Mouse (Mus musculus): ENCODE data around the gene Olfr1288. TPM values are rescaled to one million over a fixed set of nuclear protein-coding genes. Genes with fewer than 3 reads are reported as not detected.

The Olfr1288 gene
- not detected in 2 replicates for polyA plus RNA-seq (2015; fragmentation: Nextera tagmentation; extraction: Ambion mirVana)

DNA sequence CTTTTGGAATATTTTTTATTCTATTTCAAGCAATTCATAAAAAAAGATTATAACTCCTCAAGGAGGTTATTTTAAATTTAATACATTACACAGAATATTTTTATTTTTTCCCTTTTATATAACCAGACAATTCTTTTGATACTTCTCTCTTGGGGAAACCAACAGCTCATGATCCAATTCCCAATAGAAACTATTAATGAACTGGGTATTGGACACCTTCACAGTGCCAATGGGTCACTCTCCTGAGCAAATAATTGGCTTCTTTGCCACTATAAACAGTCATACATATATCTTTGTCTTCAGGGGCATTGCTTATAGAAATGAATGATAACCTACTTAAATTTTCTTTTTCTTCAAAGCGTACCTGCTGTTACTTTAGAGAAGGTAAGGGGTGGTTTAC is at the start of gene Olfr1288:
Gene Olfr1288 (plus strand): TSS at position 301 of the 400 bp plus-strand sequence.
- H3K27me3 ChIP-seq, result no peaks in the 10 kb centered on the region
- H3K9me3 ChIP-seq, result no peaks in the 10 kb centered on the region; the same call in 1 of the 2 replicates
- H3K4me1 ChIP-seq, result no peaks in the 10 kb centered on the region
- no peak within 1 kb of the TSS for H3K27ac ChIP-seq
- H3K9ac ChIP-seq, result no peak within 1 kb of the TSS
- H3K4me2 ChIP-seq, result no peak within 1 kb of the TSS
- no peak for ATAC-seq (ENCODE audit: borderline replicate concordance, extremely low read depth, low FRiP score, low TSS enrichment)
- WGBS, result 88% methylated on average over 1 of the region's 1 CpGs
- no peak within 1 kb of the TSS for H3K4me3 ChIP-seq
- H3K36me3 ChIP-seq, result no peaks in the 10 kb centered on the region

GRCm38 (mm10) chr2:111448842-111449241 is 25.1 kb upstream of the Olfr1288 start, which contains the start of gene Olfr1287:
Gene Olfr1287, plus strand, starts transcription at chr2:111449142.
- 63% methylated on average over 1 of the region's 1 CpGs for WGBS
- no peaks in the 10 kb centered on the region for H3K4me1 ChIP-seq
- no peak within 1 kb of the TSS for H3K4me3 ChIP-seq
- H3K27ac ChIP-seq, result no peak within 1 kb of the TSS
- H3K36me3 ChIP-seq, result no peaks in the 10 kb centered on the region
- no peaks in the 10 kb centered on the region for H3K27me3 ChIP-seq
- no peaks in the 10 kb centered on the region for H3K9me3 ChIP-seq
- no peak for ATAC-seq (ENCODE audit: borderline replicate concordance, extremely low read depth, low FRiP score, low TSS enrichment)
- H3K4me2 ChIP-seq, result no peak within 1 kb of the TSS
- no peak within 1 kb of the TSS for H3K9ac ChIP-seq

DNA sequence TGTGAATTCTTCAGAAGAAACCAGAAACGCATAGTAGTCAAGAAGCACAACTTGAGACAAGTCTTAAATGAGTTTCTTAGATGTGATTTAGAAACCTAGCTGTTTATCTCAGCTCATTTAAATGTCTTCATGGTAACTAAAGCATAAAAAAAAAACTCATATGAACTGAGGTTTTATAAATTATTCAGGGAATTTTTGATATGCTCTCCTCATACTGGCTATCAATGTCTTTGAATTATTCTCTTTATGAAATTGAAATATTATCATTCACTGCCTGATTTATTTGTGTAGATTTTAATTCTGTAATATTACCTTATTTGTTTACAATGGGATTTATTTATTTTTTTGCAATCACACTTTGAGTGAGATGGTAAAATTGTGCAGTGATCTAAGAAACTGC is 6.6 kb downstream of the Olfr1288 start, which contains the start of gene Olfr1289:
Gene Olfr1289 (plus strand): TSS at position 301 of the 400 bp plus-strand sequence.
- 62% methylated on average over 1 of the region's 1 CpGs for WGBS
- Histone ChIP-seq H3K4me2 (no peak within 1 kb of the TSS), H3K27ac (no peak within 1 kb of the TSS), H3K4me3 (no peak within 1 kb of the TSS), H3K4me1 (no peaks in the 10 kb centered on the region), H3K36me3 (no peaks in the 10 kb centered on the region), H3K27me3 (no peaks in the 10 kb centered on the region), H3K9ac (no peak within 1 kb of the TSS), H3K9me3 (no peaks in the 10 kb centered on the region)
- no peak for ATAC-seq (ENCODE audit: borderline replicate concordance, extremely low read depth, low FRiP score, low TSS enrichment)

GRCm38 (mm10) chr2:111493729-111494128 is 19.8 kb downstream of the Olfr1288 start, which contains the start of gene Olfr1290:
Gene Olfr1290, minus strand, starts transcription at chr2:111493829.
- 68% methylated on average over 5 of the region's 5 CpGs for WGBS
- H3K9ac ChIP-seq, result no peak within 1 kb of the TSS
- H3K27ac ChIP-seq, result no peak within 1 kb of the TSS
- ATAC-seq (ENCODE audit: borderline replicate concordance, extremely low read depth, low FRiP score, low TSS enrichment), result no peak
- H3K4me3 ChIP-seq, result no peak within 1 kb of the TSS
- H3K4me1 ChIP-seq, result no peaks in the 10 kb centered on the region
- H3K27me3 ChIP-seq, result no peaks in the 10 kb centered on the region
- H3K9me3 ChIP-seq, result no peaks in the 10 kb centered on the region
- no peaks in the 10 kb centered on the region for H3K36me3 ChIP-seq
- no peak within 1 kb of the TSS for H3K4me2 ChIP-seq

DNA sequence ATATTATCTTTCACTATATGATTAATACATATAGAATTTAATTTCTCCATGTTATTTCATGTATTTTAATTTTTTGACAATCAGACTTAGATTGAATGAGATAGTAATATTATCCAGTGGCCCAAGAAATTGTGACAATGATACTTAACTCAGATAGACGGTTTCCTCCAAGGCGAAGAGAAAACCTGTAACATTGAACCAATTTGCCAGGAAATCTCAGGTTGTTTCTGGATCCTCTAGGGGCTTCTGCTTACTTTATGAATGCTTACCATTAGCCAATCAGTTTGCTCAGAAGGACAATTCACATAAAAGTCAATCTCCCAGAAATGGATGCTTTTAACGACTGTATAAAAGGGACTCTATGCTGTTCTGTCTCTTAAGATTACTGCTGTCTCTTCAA is 23.0 kb downstream of the Olfr1288 start, which contains the start of gene Olfr1291-ps1:
Gene Olfr1291-ps1 (plus strand): TSS at position 301 of the 400 bp plus-strand sequence.
- Histone ChIP-seq H3K27ac (no peak within 1 kb of the TSS), H3K27me3 (no peaks in the 10 kb centered on the region), H3K4me1 (no peaks in the 10 kb centered on the region), H3K4me2 (no peak within 1 kb of the TSS), H3K9ac (no peak within 1 kb of the TSS), H3K4me3 (no peak within 1 kb of the TSS), H3K9me3 (no peaks in the 10 kb centered on the region), H3K36me3 (no peaks in the 10 kb centered on the region)
- ATAC-seq (ENCODE audit: borderline replicate concordance, extremely low read depth, low FRiP score, low TSS enrichment), result no peak
- WGBS, result 87% methylated on average over 3 of the region's 3 CpGs

DNA sequence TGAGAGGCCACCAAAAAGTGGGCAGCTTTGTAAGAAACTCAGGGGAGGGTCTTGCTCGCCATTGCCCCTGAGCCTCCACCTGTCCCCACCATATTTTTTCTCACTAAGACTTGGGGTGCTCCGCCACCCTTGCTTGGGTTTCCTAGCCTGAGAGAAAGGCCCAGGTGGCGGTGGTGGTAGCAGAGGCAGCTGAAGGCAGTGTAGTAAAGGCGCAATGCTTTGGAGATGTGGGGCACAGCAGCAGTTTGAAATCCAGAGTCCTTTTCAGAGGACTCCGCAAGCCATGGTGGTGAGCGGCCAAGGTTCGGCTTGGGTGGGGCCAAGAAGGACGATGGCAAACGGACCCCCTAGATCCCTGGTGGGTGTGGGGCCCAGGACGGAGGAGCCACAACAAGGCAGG is 43.5 kb downstream of the Olfr1288 start:
- H3K4me1 ChIP-seq, result no peaks in the 10 kb centered on the region
- H3K9me3 ChIP-seq, result no peaks in the 10 kb centered on the region
- no peak for ATAC-seq (ENCODE audit: borderline replicate concordance, extremely low read depth, low FRiP score, low TSS enrichment)
- H3K27me3 ChIP-seq, result no peaks in the 10 kb centered on the region
- no peak overlapping the region for H3K27ac ChIP-seq
- no peak overlapping the region for H3K9ac ChIP-seq
- H3K36me3 ChIP-seq, result no peaks in the 10 kb centered on the region
- no peak overlapping the region for H3K4me2 ChIP-seq
- 87% methylated on average over 10 of the region's 10 CpGs for WGBS
- no peak overlapping the region for H3K4me3 ChIP-seq

GRCm38 (mm10) chr2:111524903-111525302 is 51.0 kb downstream of the Olfr1288 start, which contains the start of gene Olfr1293-ps:
Gene Olfr1293-ps, plus strand, starts transcription at chr2:111525203.
- H3K4me2 ChIP-seq, result no peak within 1 kb of the TSS
- no peaks in the 10 kb centered on the region for H3K4me1 ChIP-seq
- H3K36me3 ChIP-seq, result no peaks in the 10 kb centered on the region
- ATAC-seq (ENCODE audit: borderline replicate concordance, extremely low read depth, low FRiP score, low TSS enrichment), result no peak
- H3K27ac ChIP-seq, result no peak within 1 kb of the TSS
- 72% methylated on average over 1 of the region's 1 CpGs for WGBS
- no peak within 1 kb of the TSS for H3K4me3 ChIP-seq
- H3K9ac ChIP-seq, result no peak within 1 kb of the TSS
- no peaks in the 10 kb centered on the region for H3K9me3 ChIP-seq
- no peaks in the 10 kb centered on the region for H3K27me3 ChIP-seq

Other genes with a start within 250 kb of the Olfr1288 start
- not detected in 2 replicates for gene 4930430A15Rik, start 244.5 kb upstream of the Olfr1288 start, polyA plus RNA-seq (2015; fragmentation: Nextera tagmentation; extraction: Ambion mirVana)
- not detected in 2 replicates for gene Olfr1275, start 238.8 kb upstream of the Olfr1288 start, polyA plus RNA-seq (2015; fragmentation: Nextera tagmentation; extraction: Ambion mirVana)
- gene Olfr1276, start 219.6 kb upstream of the Olfr1288 start, polyA plus RNA-seq (2015; fragmentation: Nextera tagmentation; extraction: Ambion mirVana), result not detected in 2 replicates
- gene Olfr1277, start 200.0 kb upstream of the Olfr1288 start, polyA plus RNA-seq (2015; fragmentation: Nextera tagmentation; extraction: Ambion mirVana), result not detected in 2 replicates
- not detected in 2 replicates for gene Olfr1278, start 184.0 kb upstream of the Olfr1288 start, polyA plus RNA-seq (2015; fragmentation: Nextera tagmentation; extraction: Ambion mirVana)
- gene Olfr1279, start 173.5 kb upstream of the Olfr1288 start, polyA plus RNA-seq (2015; fragmentation: Nextera tagmentation; extraction: Ambion mirVana), result not detected in 2 replicates
- gene Olfr1280, start 160.1 kb upstream of the Olfr1288 start, polyA plus RNA-seq (2015; fragmentation: Nextera tagmentation; extraction: Ambion mirVana), result not detected in 2 replicates
- not detected in 2 replicates for gene Olfr1281, start 147.6 kb upstream of the Olfr1288 start, polyA plus RNA-seq (2015; fragmentation: Nextera tagmentation; extraction: Ambion mirVana)
- not detected in 2 replicates for gene Olfr1282, start 138.0 kb upstream of the Olfr1288 start, polyA plus RNA-seq (2015; fragmentation: Nextera tagmentation; extraction: Ambion mirVana)
- gene Olfr1283, start 107.3 kb upstream of the Olfr1288 start, polyA plus RNA-seq (2015; fragmentation: Nextera tagmentation; extraction: Ambion mirVana), result not detected in 2 replicates
- not detected in 2 replicates for gene Olfr1284, start 98.6 kb upstream of the Olfr1288 start, polyA plus RNA-seq (2015; fragmentation: Nextera tagmentation; extraction: Ambion mirVana)
- gene Olfr1286, start 51.0 kb upstream of the Olfr1288 start, polyA plus RNA-seq (2015; fragmentation: Nextera tagmentation; extraction: Ambion mirVana), result not detected in 2 replicates
- gene Olfr1287, start 25.0 kb upstream of the Olfr1288 start, polyA plus RNA-seq (2015; fragmentation: Nextera tagmentation; extraction: Ambion mirVana), result not detected in 2 replicates
- not detected in 2 replicates for gene Olfr1289, start 6.7 kb downstream of the Olfr1288 start, polyA plus RNA-seq (2015; fragmentation: Nextera tagmentation; extraction: Ambion mirVana)
- not detected in 2 replicates for gene Olfr1290, start 19.7 kb downstream of the Olfr1288 start, polyA plus RNA-seq (2015; fragmentation: Nextera tagmentation; extraction: Ambion mirVana)
- not detected in 2 replicates for gene Olfr1291-ps1, start 23.1 kb downstream of the Olfr1288 start, polyA plus RNA-seq (2015; fragmentation: Nextera tagmentation; extraction: Ambion mirVana)
- gene Olfr1293-ps, start 51.1 kb downstream of the Olfr1288 start, polyA plus RNA-seq (2015; fragmentation: Nextera tagmentation; extraction: Ambion mirVana), result not detected in 2 replicates
- not detected in 2 replicates for gene Olfr1294, start 66.2 kb downstream of the Olfr1288 start, polyA plus RNA-seq (2015; fragmentation: Nextera tagmentation; extraction: Ambion mirVana)
- gene Olfr1295, start 95.6 kb downstream of the Olfr1288 start, polyA plus RNA-seq (2015; fragmentation: Nextera tagmentation; extraction: Ambion mirVana), result not detected in 2 replicates
- not detected in 2 replicates for gene Olfr1297, start 152.4 kb downstream of the Olfr1288 start, polyA plus RNA-seq (2015; fragmentation: Nextera tagmentation; extraction: Ambion mirVana)
- not detected in 2 replicates for gene Olfr1298, start 175.1 kb downstream of the Olfr1288 start, polyA plus RNA-seq (2015; fragmentation: Nextera tagmentation; extraction: Ambion mirVana)
- not detected in 2 replicates for gene Olfr1299, start 187.3 kb downstream of the Olfr1288 start, polyA plus RNA-seq (2015; fragmentation: Nextera tagmentation; extraction: Ambion mirVana)